8 mouse cellular contexts compared by ENCODE assay signal in genomic region chr13:41486606-41487408, GRCm38 (mm10). TPM values are rescaled to one million over a fixed set of nuclear protein-coding genes. Genes with fewer than 3 reads are reported as not detected.
DNase-seq lines count a peak whose midpoint lies in the region; ATAC-seq and TF ChIP-seq lines count a peak whose summit lies in the region.

Gene Nedd9, minus strand, starts transcription at chr13:41487362.

- no peaks in the 10 kb centered on the region for H3K9me3 ChIP-seq in intestine, postnatal 0 days (ENCODE audit: control insufficient read depth)
- H3K9me3 ChIP-seq in liver, embryonic 13.5 days (replicated peaks): no peaks in the 10 kb centered on the region

- no peak for ATAC-seq in intestine, postnatal 0 days
- peak; percentile 45; the same call in 1 of the 2 replicates for ATAC-seq in liver, embryonic 13.5 days (ENCODE audit: low read depth)

- peak within 1 kb of the TSS; percentile 17; the same call in 1 of the 2 replicates for H3K4me2 ChIP-seq in intestine, postnatal 0 days (replicated peaks; ENCODE audit: low read depth)
- peak within 1 kb of the TSS; percentile 30; the same call in 1 of the 2 replicates for H3K4me2 ChIP-seq in liver, embryonic 13.5 days

- no peak within 1 kb of the TSS for H3K9ac ChIP-seq in intestine, postnatal 0 days (ENCODE audit: low read depth, low read length)
- H3K9ac ChIP-seq in liver, embryonic 13.5 days: 0 out of 2 replicates have a peak within 1 kb of the TSS, but pooled peaks have one; percentile 2

- H3K27ac ChIP-seq in intestine, postnatal 0 days (ENCODE audit: low read depth, low read length): no peak within 1 kb of the TSS
- peak within 1 kb of the TSS; percentile 43 for H3K27ac ChIP-seq in liver, embryonic 13.5 days

- no peaks in the 10 kb centered on the region for H3K4me1 ChIP-seq in intestine, postnatal 0 days (replicated peaks; ENCODE audit: control insufficient read depth, insufficient read depth, low read length)
- H3K4me1 ChIP-seq in liver, embryonic 13.5 days (replicated peaks): no peaks in the 10 kb centered on the region

- no peak within 1 kb of the TSS for H3K4me3 ChIP-seq in intestine, postnatal 0 days (ENCODE audit: low read depth, low read length)
- H3K4me3 ChIP-seq in liver, embryonic 13.5 days (replicated peaks): peak within 1 kb of the TSS; percentile 28; the same call in 1 of the 2 replicates

- no peak for DNase-seq in gastrocnemius, postnatal 4 days (ENCODE audit: low spot score in 2 of 2)
- no peak for DNase-seq in gastrocnemius, adult 18-20 months (ENCODE audit: low spot score)
- peak; percentile 70 to 88 for DNase-seq in heart, adult 18-20 months
- peak; percentile 7 for DNase-seq in liver, embryonic 13.5 days
- DNase-seq in natural killer cell, adult 2 months (ENCODE audit: low spot score in 2 of 2): peak; percentile 87 to 88
- no peak for DNase-seq in yolk sac, embryonic 10.5 days (ENCODE audit: low spot score)
- DNase-seq in cerebellum, postnatal 36 days: no peak

- WGBS in intestine, postnatal 0 days: 57% methylated on average over 15 of the region's 15 CpGs
- 14% methylated on average over 15 of the region's 15 CpGs for whole genome bisulfite sequencing in liver, embryonic 13.5 days (ENCODE audit: insufficient replicate concordance)

- H3K36me3 ChIP-seq in intestine, postnatal 0 days (ENCODE audit: control insufficient read depth, insufficient read depth): no peaks in the 10 kb centered on the region
- no peaks in the 10 kb centered on the region for H3K36me3 ChIP-seq in liver, embryonic 13.5 days

- TF ChIP-seq CTCF in intestine, postnatal 0 days (IDR thresholded peaks at IDR 0.05; ENCODE audit: low read depth): no peak

- H3K27me3 ChIP-seq in intestine, postnatal 0 days (replicated peaks; ENCODE audit: control insufficient read depth, insufficient read depth, low read length): no peaks in the 10 kb centered on the region
- H3K27me3 ChIP-seq in liver, embryonic 13.5 days: no peaks in the 10 kb centered on the region

RNA-seq across cellular contexts. Expression of gene Nedd9, which starts in this region (rescaled TPM):
- total RNA-seq in gastrocnemius, postnatal 4 days (2021): 10 to 100 TPM; 19.2 to 26.4 TPM
- 10 to 100 TPM in 1 of 2 experiments, 1 to 10 TPM in 1; 4.5 to 11.9 TPM for total RNA-seq in gastrocnemius, adult 18-20 months (2021)
- 10 to 100 TPM; 19.8 to 24.1 TPM for total RNA-seq in heart, adult 18-20 months (2021)
- polyA plus RNA-seq in intestine, postnatal 0 days (2015; fragmentation: Nextera tagmentation; extraction: Ambion mirVana): 17.6 and 18.9 TPM in 2 replicates
- polyA plus RNA-seq in liver, embryonic 13.5 days (2015; fragmentation: Nextera tagmentation; extraction: Ambion mirVana): 1.5 and 2.1 TPM in 2 replicates

Comparison
In these comparisons a context has a peak if more than half of its experiments do, and no peak if none do; other contexts are left out.
1. DNase-seq: peak in heart, adult 18-20 months (2 of 2), liver, embryonic 13.5 days (single experiment) and natural killer cell, adult 2 months (2 of 2); none in gastrocnemius, postnatal 4 days (0 of 2), gastrocnemius, adult 18-20 months (single experiment), yolk sac, embryonic 10.5 days (single experiment) and cerebellum, postnatal 36 days (0 of 2).